Mouse (Mus musculus) effector memory CD4-positive, alpha-beta T cell, adult 5 months (primary cell): ENCODE data around the gene Olfr166. TPM values are rescaled to one million over a fixed set of nuclear protein-coding genes. Genes with fewer than 3 reads are reported as not detected.

Experiments used
- polyA plus RNA-seq: library from polyadenylated mRNA; unstranded; fragments of 100-300 nt; shearing (Covaris generic); gene quantifications from one replicate; pipeline ENCODE4 v1.2.1, GENCODE M21; 2017

Olfr166 gene
- polyA plus RNA-seq: not detected

DNA sequence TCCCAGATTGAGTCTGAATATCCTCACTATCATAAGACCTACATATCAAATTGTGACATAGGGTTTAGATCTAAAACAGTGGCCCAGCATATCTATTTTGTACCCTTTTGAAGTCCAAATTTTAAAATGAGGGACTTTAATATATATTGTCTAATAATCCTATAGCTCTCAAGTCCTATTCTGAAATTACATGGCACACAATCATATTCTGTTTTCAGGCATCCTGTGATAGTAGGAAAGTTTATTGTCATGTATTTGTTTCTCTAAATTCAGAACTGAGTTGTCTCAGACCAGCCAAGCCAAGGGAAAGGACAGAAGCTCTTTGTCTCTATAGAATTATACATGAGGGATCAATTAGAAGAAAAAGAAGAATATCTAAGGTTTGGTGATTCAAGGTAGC, at the start of gene Olfr166:
Gene Olfr166 (plus strand): TSS at position 301 of the 400 bp plus-strand sequence.

DNA sequence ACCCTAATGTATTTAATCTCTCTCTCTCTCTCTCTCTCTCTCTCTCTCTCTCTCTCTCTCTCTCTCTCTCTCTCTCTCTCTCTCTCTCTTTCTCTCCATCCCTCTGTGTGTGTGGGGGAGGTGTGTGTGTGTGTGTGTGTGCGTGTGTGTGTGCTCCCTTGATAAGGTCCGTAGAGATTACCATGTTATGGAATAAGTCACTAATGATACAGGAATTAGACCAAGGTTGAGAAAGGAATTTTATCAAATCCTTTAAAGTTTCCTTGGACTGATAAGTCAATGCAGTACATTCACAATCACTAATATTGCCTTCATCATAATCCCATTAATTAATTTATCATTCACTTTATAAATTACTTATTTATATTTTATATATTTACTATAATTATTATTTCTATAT, 38.7 kb downstream of the Olfr166 start, which contains the start of gene Olfr167:
Gene Olfr167 (minus strand): TSS at position 101 of the 400 bp plus-strand sequence.

DNA sequence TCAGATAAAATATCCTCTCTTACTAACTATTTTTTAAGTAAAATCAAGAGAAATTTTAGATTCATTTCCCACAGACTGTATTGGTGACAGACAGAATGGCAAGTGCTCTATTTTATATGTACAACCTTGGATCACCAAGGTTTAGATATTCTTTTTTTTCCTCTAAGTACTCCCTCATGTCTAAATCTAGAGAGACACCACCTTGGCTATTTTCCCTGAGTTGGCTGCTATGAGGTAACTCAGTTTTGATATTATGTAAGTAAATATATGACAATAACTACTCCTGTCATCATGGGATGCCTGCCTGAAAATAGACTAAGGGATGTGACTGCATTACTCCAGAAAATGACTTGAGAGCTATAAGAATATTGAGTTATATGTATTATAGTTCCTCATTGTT, 52.0 kb downstream of the Olfr166 start, which contains the start of gene Olfr168:
Gene Olfr168 (minus strand): TSS at position 101 of the 400 bp plus-strand sequence.

Other genes starting within 250 kb of the Olfr166 start
- 0.35 TPM for gene Olfr164, start 169.6 kb upstream of the Olfr166 start, polyA plus RNA-seq
- gene Olfr165, start 60.6 kb upstream of the Olfr166 start, polyA plus RNA-seq: not detected
- gene Olfr167, start 38.6 kb downstream of the Olfr166 start, polyA plus RNA-seq: 0.14 TPM
- gene Olfr168, start 51.9 kb downstream of the Olfr166 start, polyA plus RNA-seq: not detected
- not detected for gene Olfr169, start 88.1 kb downstream of the Olfr166 start, polyA plus RNA-seq
- not detected for gene Olfr170, start 128.2 kb downstream of the Olfr166 start, polyA plus RNA-seq
- gene Olfr171, start 146.2 kb downstream of the Olfr166 start, polyA plus RNA-seq: not detected
- not detected for gene Lamp3, start 222.7 kb downstream of the Olfr166 start, polyA plus RNA-seq